Mouse (Mus musculus) frontal cortex, postnatal 36 days (tissue): ENCODE data around the gene Slc27a1.
"Not testable (repeated sequence)": the region's sequence is repeated elsewhere in the genome, so short reads cannot be mapped to it uniquely, and the experiment has no call there.

Source experiments
- DNase-seq, 2 experiments: peaks; one replicate each; pipeline ENCODE4 v3.0.0; 2022; ENCODE audit warnings: low spot score in 2 of 2

Slc27a1 gene

GRCm38 (mm10) chr8:71568387-71568937 lies at the start of gene Slc27a1:
Slc27a1 (plus strand) TSS chr8:71568882.
- peak; percentile 44 to 69 for DNase-seq

DNA sequence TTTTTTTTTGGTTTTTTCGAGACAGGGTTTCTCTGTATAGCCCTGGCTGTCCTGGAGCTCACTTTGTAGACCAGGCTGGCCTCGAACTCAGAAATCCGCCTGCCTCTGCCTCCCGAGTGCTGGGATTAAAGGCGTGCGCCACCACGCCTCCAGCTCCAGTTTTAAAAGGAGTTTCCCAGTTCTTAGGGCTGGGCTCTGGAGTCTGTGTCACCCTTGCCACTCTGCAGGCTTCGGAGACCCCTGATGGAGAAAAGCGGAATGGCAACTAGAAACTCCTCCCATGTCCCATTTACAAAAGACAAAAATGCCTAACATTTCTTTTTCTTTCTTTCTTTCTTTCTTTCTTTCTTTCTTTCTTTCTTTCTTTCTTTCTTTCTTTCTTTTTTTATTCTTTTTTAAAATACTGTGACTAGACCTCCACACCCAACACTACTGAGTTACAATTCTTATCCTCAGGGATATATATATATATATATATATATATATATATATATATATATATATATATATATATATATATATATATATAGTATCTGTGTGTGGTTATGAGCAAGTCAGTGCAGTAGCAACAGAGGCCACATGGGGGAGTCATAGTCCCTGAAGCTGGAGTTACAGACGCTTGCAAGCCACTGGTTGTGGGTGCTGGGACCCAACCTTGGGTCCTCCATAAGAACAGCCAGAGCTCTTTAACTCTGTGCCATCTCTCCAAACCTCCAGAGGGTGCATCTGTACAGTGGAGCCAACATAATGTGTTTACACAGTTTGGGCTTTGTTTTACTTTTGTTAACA lies 49.5 kb upstream of the Slc27a1 start:
- not testable (repeated sequence) for DNase-seq

GRCm38 (mm10) chr8:71521634-71522033 lies 47.0 kb upstream of the Slc27a1 start:
- peak; percentile 90 to 94 for DNase-seq

DNA sequence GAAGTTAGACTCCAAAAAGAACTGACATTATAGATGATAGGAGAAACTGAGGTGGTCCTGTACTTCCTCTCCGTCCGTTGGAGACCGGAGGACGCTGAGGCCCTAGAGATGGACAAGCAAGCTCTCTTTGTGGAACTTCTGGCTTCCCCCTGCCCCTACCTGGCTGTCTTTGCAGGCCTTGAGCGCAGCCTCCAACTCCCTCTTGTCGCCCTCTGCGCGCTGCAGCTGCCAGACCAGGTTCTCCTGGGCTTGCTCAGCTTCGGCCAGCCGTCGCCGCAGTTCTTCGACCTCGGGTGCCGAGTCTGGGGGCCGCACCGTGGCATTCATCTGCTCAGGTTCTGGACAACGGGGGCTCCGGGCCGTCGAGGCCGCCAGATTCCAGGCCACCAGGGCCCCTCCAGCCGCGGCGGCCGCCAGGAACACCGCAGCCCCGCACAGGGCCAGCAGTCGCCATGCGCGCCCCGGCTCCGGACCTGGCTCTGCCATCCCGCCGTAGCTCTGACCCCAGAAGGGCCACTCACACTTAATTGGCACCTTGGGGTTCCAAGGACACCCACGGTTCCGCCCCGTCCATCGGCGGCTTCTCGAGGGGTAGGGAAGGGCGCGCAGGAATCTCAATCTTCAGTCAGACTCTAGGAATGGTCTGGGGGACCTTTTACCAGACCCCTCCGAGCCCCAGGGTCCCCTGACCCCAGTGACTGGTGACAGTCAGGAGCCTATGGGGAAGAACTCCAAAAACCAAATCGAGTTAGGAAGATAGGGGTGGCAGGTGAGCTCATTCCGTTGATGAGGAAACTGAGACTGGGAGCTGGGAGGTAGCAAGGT lies 43.2 kb upstream of the Slc27a1 start, which contains the start of gene Ccdc194:
Ccdc194 (minus strand) TSS at position 486 of the 825 bp plus-strand sequence.
- no peak for DNase-seq

DNA sequence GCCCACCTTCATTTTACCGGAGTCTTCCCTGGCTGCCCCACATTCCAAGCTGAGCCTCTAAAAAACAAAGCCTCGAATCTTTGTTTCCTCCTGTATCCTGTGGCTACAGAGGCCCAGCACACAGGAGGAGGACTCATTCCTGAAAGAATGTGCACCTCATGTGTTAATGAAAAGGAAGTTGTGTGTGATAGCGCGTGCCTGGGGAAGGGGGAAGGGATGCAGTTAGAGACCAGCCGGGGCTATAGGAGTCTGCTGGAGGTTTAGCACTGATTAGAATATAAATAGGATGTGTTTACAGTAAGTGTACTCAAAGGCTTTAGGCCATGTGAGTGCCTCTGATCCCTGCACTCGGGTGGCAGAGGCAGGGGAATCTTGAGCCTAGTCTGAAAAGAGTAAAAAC lies 42.4 kb upstream of the Slc27a1 start:
- DNase-seq = no peak

DNA sequence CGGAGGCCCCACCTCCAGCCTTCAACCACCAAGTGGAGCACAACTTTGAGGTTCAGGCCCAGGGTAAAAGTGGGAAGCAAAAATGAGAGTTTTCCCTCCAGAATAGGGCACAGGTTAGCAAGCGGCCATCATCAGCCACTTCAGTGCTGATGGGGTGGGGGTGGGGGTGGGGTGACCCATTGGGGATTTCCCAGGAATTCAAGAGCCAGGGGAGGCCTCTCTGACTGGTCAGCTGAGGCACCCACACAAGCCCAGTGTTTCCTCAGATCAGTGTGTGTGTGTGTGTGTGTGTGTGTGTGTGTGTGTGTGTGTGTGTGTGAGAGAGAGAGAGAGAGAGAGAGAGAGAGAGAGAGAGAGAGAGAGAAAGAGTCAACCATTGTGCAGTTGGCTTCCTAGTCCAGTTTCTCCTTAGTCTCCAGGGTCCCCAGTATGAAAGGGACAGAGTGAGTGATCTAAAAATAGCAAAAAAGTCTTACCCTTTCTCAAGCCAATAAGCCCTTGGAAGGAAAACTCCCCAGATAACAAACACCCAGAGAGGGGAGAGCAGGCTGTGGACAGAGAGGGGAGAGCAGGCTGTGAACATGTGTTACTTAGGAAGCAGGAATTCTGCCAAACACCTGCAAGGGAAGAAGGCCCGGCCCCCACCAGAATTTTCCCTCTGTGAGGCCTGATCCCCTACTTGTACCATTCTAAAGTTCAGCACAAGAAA lies 41.4 kb upstream of the Slc27a1 start:
- no peak for DNase-seq

DNA sequence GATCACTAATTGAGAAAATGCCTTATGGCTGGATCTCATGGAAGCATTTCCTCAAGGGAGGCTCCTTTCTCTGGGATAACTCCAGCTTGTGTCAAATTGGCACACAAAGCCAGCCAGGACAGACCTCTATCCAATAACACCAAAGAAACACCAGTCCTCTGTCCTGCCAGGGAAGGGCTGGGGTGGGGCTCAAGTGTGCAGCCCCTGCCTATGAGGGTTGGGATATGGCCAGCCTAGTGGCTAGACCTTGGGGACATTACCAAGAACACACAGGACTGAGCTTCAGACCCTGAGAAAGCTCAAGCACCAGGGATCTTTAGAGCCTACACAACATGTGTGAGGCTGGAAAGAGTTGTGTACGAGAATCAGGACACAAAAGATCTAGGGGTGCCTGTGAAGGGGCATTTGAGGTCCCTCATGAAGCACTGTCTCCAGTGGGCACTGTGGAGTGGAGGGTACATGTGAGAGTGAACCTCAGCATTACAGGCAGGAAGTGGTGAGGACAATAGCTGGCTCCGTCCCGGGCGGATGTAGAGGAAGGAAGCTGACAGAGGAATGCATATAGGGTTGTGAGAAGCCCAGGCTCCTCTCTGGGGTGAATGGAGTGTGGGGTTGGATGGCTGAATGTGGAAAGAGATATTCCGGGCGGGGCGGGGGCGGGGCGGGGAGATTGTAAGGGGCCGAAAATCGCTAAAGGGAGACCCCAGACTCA lies 40.2 kb upstream of the Slc27a1 start:
- DNase-seq = no peak

GRCm38 (mm10) chr8:71530735-71531467 lies 37.8 kb upstream of the Slc27a1 start:
- peak in 1 of 2 experiments; percentile 26 for DNase-seq

- no peak for DNase-seq
Measured at GRCm38 (mm10) chr8:71534263-71534810, 34.3 kb upstream of the Slc27a1 start.

DNA sequence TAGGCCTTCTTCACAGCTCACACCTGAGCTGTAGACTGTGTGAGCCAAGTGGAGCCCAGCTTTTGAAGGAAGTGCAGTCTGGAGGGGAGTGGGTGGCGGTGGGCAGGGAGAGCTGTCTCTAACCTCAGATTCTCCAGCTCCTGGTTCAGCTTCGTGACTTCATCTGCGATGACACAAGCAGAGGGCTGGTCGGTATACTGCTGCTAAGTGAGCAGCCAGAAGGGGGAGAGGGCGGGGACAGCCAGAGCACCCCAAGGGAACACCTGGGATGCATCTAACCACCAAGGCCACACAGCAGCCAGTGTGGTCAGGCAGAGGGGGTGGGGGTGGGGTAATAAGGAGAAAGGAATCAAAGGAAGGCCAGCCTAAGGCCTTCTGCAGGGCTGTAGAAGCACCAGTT lies 33.0 kb upstream of the Slc27a1 start:
- no peak for DNase-seq

DNA sequence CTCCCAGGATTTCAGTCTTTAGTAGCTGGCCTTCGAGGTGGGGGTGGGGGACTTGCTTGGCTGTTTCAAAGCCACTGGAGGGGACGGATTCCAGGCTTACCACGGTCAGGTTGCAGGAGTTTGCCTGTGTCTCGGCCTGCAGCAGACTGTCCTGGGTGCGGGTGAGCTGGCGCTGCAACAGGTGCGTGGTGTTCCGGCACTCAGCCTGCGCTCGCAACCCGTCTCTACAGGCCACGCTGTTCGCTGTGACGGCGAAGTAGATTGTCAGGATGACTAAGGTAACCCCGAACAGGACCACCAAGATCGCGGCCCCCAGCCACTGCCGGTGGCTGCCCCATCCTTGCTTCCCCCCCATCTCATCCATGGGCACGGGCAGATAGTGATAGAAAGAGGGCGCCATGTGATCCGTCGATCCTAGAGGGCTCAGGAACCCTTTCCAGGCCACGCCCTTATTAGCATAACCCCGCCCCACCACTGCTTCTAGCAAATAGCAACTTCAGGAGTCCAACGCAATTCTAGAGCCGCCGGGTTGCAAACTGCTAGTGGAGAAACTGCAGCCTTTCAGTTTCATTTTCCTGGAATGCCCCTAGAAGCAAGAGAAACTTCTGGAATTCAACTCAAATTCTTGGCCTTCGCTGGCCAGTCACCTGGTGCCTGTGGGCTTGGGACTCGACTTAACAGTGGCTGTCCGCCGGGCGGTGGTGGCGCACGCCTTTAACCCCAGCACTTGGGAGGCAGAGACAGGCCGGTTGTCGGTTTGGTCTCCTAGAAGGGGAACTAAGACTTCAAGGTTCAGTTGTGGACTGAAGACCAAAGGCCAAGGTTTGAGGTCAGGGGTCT lies 31.4 kb upstream of the Slc27a1 start, which contains the start of gene Bst2:
Bst2 (minus strand) TSS at position 429 of the 840 bp plus-strand sequence.
- peak; percentile 8 to 31 for DNase-seq

DNA sequence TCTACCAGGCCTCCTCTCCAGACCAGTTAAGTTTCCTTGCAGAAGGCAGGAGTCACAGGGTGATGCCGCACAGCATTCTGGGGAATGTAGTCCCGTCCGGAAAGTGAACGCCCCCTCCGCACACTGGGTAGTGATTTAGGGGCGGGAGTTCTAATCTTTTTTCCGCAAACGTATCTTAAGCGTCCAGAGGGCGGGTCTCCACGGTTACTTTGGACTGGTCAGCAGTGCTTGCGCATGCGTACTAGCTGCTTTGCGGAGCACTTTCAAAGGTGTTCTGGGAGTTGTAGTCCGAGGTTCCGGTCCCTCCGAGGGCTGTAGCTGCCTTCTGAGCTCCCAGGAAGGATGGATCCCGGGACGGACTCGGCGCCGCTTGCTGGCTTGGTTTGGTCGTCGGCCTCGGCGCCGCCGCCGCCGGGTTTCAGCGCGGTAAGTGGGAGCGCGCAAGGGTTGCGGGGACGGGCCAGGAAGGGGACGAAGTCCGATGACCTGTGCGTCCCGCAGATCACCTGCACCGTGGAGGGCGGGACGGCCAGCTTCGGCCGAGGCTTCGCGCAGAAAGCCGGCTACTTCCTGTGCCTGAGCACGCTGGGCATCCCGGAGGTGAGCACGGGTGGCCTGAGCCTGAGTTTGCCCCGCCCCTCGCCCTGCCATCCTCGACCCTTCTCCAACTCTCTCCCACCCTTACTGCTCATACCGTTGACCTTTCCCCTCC lies 25.9 kb upstream of the Slc27a1 start, which contains the start of gene Mvb12a:
Mvb12a (plus strand) TSS at position 291 of the 712 bp plus-strand sequence.
- peak; percentile 96 to 98 for DNase-seq

DNA sequence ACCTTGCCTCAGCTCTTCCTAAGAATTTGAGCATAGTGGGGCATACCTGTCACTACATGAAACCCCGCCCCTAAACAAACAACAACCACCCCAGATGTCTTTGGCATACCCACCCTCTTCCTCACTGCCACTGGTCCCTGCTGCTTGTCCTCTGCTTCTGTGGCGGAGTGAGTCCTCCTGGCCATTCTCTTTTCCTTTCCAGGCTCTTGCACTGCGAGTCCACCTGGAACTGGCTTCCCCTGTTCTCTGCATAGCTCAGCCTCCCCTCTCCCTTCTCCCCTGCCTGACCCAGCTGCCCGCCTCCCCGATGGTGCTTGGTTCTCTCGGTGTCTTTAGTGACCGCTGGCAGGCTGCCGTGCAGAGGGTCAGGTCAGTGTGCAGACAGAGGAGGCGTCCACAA lies 24.9 kb upstream of the Slc27a1 start:
- DNase-seq = no peak

GRCm38 (mm10) chr8:71545053-71545452 lies 23.6 kb upstream of the Slc27a1 start:
- no peak for DNase-seq

DNA sequence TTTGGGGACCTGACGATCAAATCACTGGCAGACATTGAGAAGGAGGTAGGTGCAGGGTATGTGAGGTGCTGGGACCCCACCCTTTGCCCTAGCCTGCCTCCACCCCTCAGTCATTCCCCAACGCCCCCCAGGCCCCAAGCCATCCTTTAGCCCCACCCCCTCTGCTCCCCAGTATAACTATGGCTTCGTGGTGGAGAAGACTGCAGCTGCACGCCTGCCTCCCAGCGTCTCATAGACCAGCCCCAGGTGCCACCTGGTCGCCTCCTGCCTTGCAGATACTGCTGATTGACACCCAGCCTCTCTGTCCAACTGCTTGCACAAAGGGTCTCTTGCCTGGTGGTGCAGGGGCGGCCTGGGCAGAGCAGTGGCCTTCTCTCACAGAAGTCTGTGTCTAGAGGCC lies 21.1 kb upstream of the Slc27a1 start:
- no peak for DNase-seq

- no peak for DNase-seq
Measured at GRCm38 (mm10) chr8:71550754-71551153, 17.9 kb upstream of the Slc27a1 start.

GRCm38 (mm10) chr8:71552770-71553169 lies 15.9 kb upstream of the Slc27a1 start:
- DNase-seq = no peak

GRCm38 (mm10) chr8:71554001-71554400 lies 14.7 kb upstream of the Slc27a1 start:
- no peak for DNase-seq
